Mouse (Mus musculus): ENCODE data around the gene Rps27rt.

GRCm38 (mm10) chr9:114985741-114986140 lies 3.2 kb upstream of the Rps27rt start:
- TF ChIP-seq CTCF (IDR thresholded peaks at IDR 0.05; ENCODE audit: low read depth, low read length) (no peak), POLR2A (IDR thresholded peaks at IDR 0.05; ENCODE audit: borderline replicate concordance, low read depth, low read length) (no peak)

All from bone marrow macrophage, adult 2 months (primary cell).